Mouse (Mus musculus) thymus, adult 2 months (tissue): ENCODE results near the gene Eva1b.

ENCODE experiments used
- CTCF ChIP-seq: fragments of 200-500 bp; IDR thresholded peaks from 2 replicates; pipeline ENCODE4 v1.5.1; 2012; ENCODE audit warnings: mild to moderate bottlenecking, control low read depth, low read length, moderate library complexity, borderline replicate concordance; ENCODE audit not compliant: control insufficient read depth, poor library complexity, insufficient read depth; ENCODE audit errors: extremely low read depth
- POLR2A ChIP-seq: fragments of 200-500 bp; IDR thresholded peaks from 2 replicates; pipeline ENCODE4 v1.6.1; 2012; ENCODE audit warnings: mild to moderate bottlenecking, low read length, control low read depth, moderate library complexity; ENCODE audit not compliant: control insufficient read depth, poor library complexity, insufficient read depth; ENCODE audit errors: extremely low read depth

- TF ChIP-seq CTCF = no peak
- no peak for TF ChIP-seq POLR2A
Observed at GRCm38 (mm10) chr4:126190636-126191035, 43.1 kb downstream of the Eva1b start.
